Mouse (Mus musculus) liver, postnatal 0 days (tissue): ENCODE data around the gene Arfgap3.

Experiments
- CTCF ChIP-seq: sonication (generic); IDR thresholded peaks from 2 replicates; pipeline ENCODE4 v1.5.1; 2016; ENCODE audit warnings: antibody characterized with exemption, low read depth
- EP300 ChIP-seq: IDR thresholded peaks from 2 replicates; pipeline ENCODE4 v1.6.1; 2016; ENCODE audit warnings: antibody characterized with exemption, low read depth, mild to moderate bottlenecking

DNA sequence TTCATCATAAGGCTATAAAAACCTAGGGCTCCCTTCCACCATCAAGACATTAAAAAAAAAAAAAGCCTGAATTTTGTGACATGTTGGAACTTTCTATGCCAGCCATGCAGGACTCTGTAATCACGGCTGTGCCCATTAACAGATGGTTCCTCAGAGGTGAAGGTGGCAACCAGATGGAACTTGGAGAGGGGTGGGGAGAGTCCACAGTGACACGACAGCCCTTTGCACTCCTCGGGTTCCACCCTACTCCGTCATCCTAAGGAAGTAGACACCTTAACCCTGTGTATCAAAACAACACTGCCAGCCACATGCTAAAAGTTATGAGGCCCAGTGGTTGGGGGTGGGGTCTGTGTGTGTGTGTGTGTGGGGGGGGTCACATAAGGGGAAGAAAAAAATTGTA lies 1.3 kb downstream of the Arfgap3 start:
- TF ChIP-seq CTCF (no peak), EP300 (no peak)
